Mouse (Mus musculus) G1E (cell line): ENCODE data around the gene Pgc. TPM values are rescaled to one million over a fixed set of nuclear protein-coding genes. Genes with fewer than 3 reads are reported as not detected.

ENCODE experiments used
- ATAC-seq: 2 replicates; pipeline ENCODE4 v1.8.0; 2016; ENCODE audit warnings: mild to moderate bottlenecking; ENCODE audit not compliant: insufficient number of reproducible peaks, poor library complexity, low FRiP score, severe bottlenecking; ENCODE audit errors: extremely low read depth
- DNase-seq: peaks from one replicate; pipeline ENCODE4 v3.0.0; 2012; ENCODE audit warnings: low spot score
- H3K27me3 ChIP-seq: 2 replicates; pipeline ENCODE4 v1.6.1; 2012; ENCODE audit warnings: mild to moderate bottlenecking, low read length, inconsistent platforms; ENCODE audit not compliant: insufficient read depth
- H3K36me3 ChIP-seq: replicated peaks from 2 replicates; pipeline ENCODE3; 2012; ENCODE audit warnings: mild to moderate bottlenecking, inconsistent platforms
- H3K4me1 ChIP-seq: 2 replicates; pipeline ENCODE4 v1.6.1; 2012; ENCODE audit warnings: low read depth, low read length, inconsistent platforms, mixed read lengths; ENCODE audit not compliant: insufficient read depth
- H3K4me3 ChIP-seq: 2 replicates; pipeline ENCODE4 v1.5.1; 2012; ENCODE audit warnings: low read depth, mild to moderate bottlenecking, inconsistent platforms, low read length, moderate library complexity, mixed read lengths
- H3K9me3 ChIP-seq: replicated peaks from 2 replicates; pipeline ENCODE4 v1.6.1; 2012; ENCODE audit warnings: inconsistent platforms
- CTCF ChIP-seq: IDR thresholded peaks from 2 replicates; pipeline ENCODE4 v1.5.1; 2012; ENCODE audit warnings: low read depth, low read length, inconsistent platforms, mixed read lengths
- GATA1 ChIP-seq: IDR thresholded peaks from 2 replicates; pipeline ENCODE4 v1.6.1; 2012; ENCODE audit warnings: borderline replicate concordance, low read length, inconsistent platforms, mixed read lengths
- GATA2 ChIP-seq: IDR thresholded peaks from 2 replicates; pipeline ENCODE4 v1.6.1; 2012; ENCODE audit warnings: low read depth, low read length, inconsistent platforms, borderline replicate concordance
- POLR2AphosphoS5 ChIP-seq: IDR thresholded peaks from 2 replicates; pipeline ENCODE4 v1.6.1; 2012; ENCODE audit warnings: low read depth, low read length, inconsistent platforms; ENCODE audit not compliant: insufficient replicate concordance
- TAL1 ChIP-seq: conservative IDR thresholded peaks from 2 replicates; pipeline ENCODE4 v1.6.1; 2012; ENCODE audit warnings: low read depth, low read length, inconsistent platforms, mixed read lengths
- polyA plus RNA-seq: library from polyadenylated mRNA; stranded (reverse); fragments of >175 nt; gene quantifications from 2 replicates; pipeline ENCODE4 v1.2.3, GENCODE M21; 2012
- total RNA-seq, 2 experiments: library from RNA; stranded (forward) in 1 of 2; stranded (reverse) in 1 of 2; fragments of 200-1000 nt in 1 of 2; fragments of >200 nt in 1 of 2; fragmentation: Nextera tagmentation in 1 of 2; gene quantifications; 2 replicates each; pipeline ENCODE4 v1.2.3; 2014 to 2017

Pgc gene
- total and polyA plus RNA-seq, 3 experiments, result not detected

GRCm38 (mm10) chr17:47783445-47784223 lies 57.0 kb downstream of the Pgc start:
- H3K9me3 ChIP-seq, result no peaks in the 10 kb centered on the region
- no peaks in the 10 kb centered on the region for H3K27me3 ChIP-seq
- H3K4me1 ChIP-seq, result peaks cover 15% of the 10 kb centered on the region
- no peak for TF ChIP-seq TAL1
- no peak for TF ChIP-seq GATA1
- TF ChIP-seq CTCF, result no peak
- TF ChIP-seq POLR2AphosphoS5, result no peak
- no peak for TF ChIP-seq GATA2
- H3K4me3 ChIP-seq, result no peak overlapping the region
- H3K36me3 ChIP-seq, result peaks cover 36% of the 10 kb centered on the region
- no peak for ATAC-seq
- DNase-seq, result no peak

Other genes starting within 250 kb of the Pgc start
- 29.1 and 31.1 TPM in 2 replicates for gene Taf8, start 224.6 kb upstream of the Pgc start, total RNA-seq (2014; fragmentation: Nextera tagmentation)
- gene Taf8, start 224.6 kb upstream of the Pgc start, total RNA-seq (2017), result 39.8 and 47.0 TPM in 2 replicates
- 22.3 and 22.4 TPM in 2 replicates for gene Taf8, start 224.6 kb upstream of the Pgc start, polyA plus RNA-seq
- 229 and 238 TPM in 2 replicates for gene Ccnd3, start 221.8 kb upstream of the Pgc start, total RNA-seq (2014; fragmentation: Nextera tagmentation)
- 134 and 143 TPM in 2 replicates for gene Ccnd3, start 221.8 kb upstream of the Pgc start, total RNA-seq (2017)
- 426 and 439 TPM in 2 replicates for gene Ccnd3, start 221.8 kb upstream of the Pgc start, polyA plus RNA-seq
- gene Bysl, start 115.3 kb upstream of the Pgc start, total RNA-seq (2014; fragmentation: Nextera tagmentation), result 8.1 and 11.8 TPM in 2 replicates
- 11.3 and 11.9 TPM in 2 replicates for gene Bysl, start 115.3 kb upstream of the Pgc start, total RNA-seq (2017)
- gene Bysl, start 115.3 kb upstream of the Pgc start, polyA plus RNA-seq, result 35.2 and 44.0 TPM in 2 replicates
- 36.4 and 38.8 TPM in 2 replicates for gene Med20, start 115.3 kb upstream of the Pgc start, total RNA-seq (2014; fragmentation: Nextera tagmentation)
- 59.8 and 60.8 TPM in 2 replicates for gene Med20, start 115.3 kb upstream of the Pgc start, total RNA-seq (2017)
- 6.0 and 9.9 TPM in 2 replicates for gene Med20, start 115.3 kb upstream of the Pgc start, polyA plus RNA-seq
- gene Gm20517, start 115.3 kb upstream of the Pgc start, total RNA-seq (2014; fragmentation: Nextera tagmentation), result 2.7 and 9.6 TPM in 2 replicates
- 1.2 and 2.0 TPM in 2 replicates for gene Gm20517, start 115.3 kb upstream of the Pgc start, total RNA-seq (2017)
- 0.05 TPM in 1 of 2 replicates, not detected in the other for gene Gm20517, start 115.3 kb upstream of the Pgc start, polyA plus RNA-seq
- gene Usp49, start 96.2 kb upstream of the Pgc start, total RNA-seq (2014; fragmentation: Nextera tagmentation), result 16.0 and 41.7 TPM in 2 replicates
- 5.3 and 6.0 TPM in 2 replicates for gene Usp49, start 96.2 kb upstream of the Pgc start, total RNA-seq (2017)
- gene Usp49, start 96.2 kb upstream of the Pgc start, polyA plus RNA-seq, result 15.6 and 16.4 TPM in 2 replicates
- 343 and 409 TPM in 2 replicates for gene Tomm6, start 38.5 kb upstream of the Pgc start, total RNA-seq (2014; fragmentation: Nextera tagmentation)
- gene Tomm6, start 38.5 kb upstream of the Pgc start, total RNA-seq (2017), result 55.4 and 69.9 TPM in 2 replicates
- gene Tomm6, start 38.5 kb upstream of the Pgc start, polyA plus RNA-seq, result 258 and 272 TPM in 2 replicates
- 1.5 and 2.1 TPM in 2 replicates for gene Frs3, start 37.8 kb upstream of the Pgc start, total RNA-seq (2014; fragmentation: Nextera tagmentation)
- 1.6 and 2.1 TPM in 2 replicates for gene Frs3, start 37.8 kb upstream of the Pgc start, total RNA-seq (2017)
- 2.0 and 3.0 TPM in 2 replicates for gene Frs3, start 37.8 kb upstream of the Pgc start, polyA plus RNA-seq
- not detected in 2 replicates for gene Gm21981, start 32.4 kb upstream of the Pgc start, total RNA-seq (2014; fragmentation: Nextera tagmentation)
- gene Gm21981, start 32.4 kb upstream of the Pgc start, total RNA-seq (2017), result 0.12 and 0.71 TPM in 2 replicates
- 0.21 and 0.44 TPM in 2 replicates for gene Gm21981, start 32.4 kb upstream of the Pgc start, polyA plus RNA-seq
- not detected in 2 replicates for gene Prickle4, start 32.1 kb upstream of the Pgc start, total RNA-seq (2014; fragmentation: Nextera tagmentation)
- 1.2 TPM in 1 of 2 replicates, not detected in the other for gene Prickle4, start 32.1 kb upstream of the Pgc start, total RNA-seq (2017)
- 3.4 and 3.5 TPM in 2 replicates for gene Prickle4, start 32.1 kb upstream of the Pgc start, polyA plus RNA-seq
- 11.9 and 17.8 TPM in 2 replicates for gene Tfeb, start 10.2 kb downstream of the Pgc start, total RNA-seq (2014; fragmentation: Nextera tagmentation)
- 10.7 and 11.6 TPM in 2 replicates for gene Tfeb, start 10.2 kb downstream of the Pgc start, total RNA-seq (2017)
- 57.0 and 73.2 TPM in 2 replicates for gene Tfeb, start 10.2 kb downstream of the Pgc start, polyA plus RNA-seq
- not detected in 2 replicates for gene Mdfi, start 107.8 kb downstream of the Pgc start, total RNA-seq (2014; fragmentation: Nextera tagmentation)
- gene Mdfi, start 107.8 kb downstream of the Pgc start, total RNA-seq (2017), result 0.05 TPM in 1 of 2 replicates, not detected in the other
- gene Mdfi, start 107.8 kb downstream of the Pgc start, polyA plus RNA-seq, result not detected in 2 replicates
- gene Foxp4, start 197.8 kb downstream of the Pgc start, total RNA-seq (2014; fragmentation: Nextera tagmentation), result 20.2 and 21.6 TPM in 2 replicates
- gene Foxp4, start 197.8 kb downstream of the Pgc start, total RNA-seq (2017), result 0.93 and 1.0 TPM in 2 replicates
- gene Foxp4, start 197.8 kb downstream of the Pgc start, polyA plus RNA-seq, result 54.1 and 64.6 TPM in 2 replicates